Mouse (Mus musculus) heart, embryonic 14.5 days (tissue): ENCODE results near the gene Lamc1. TPM values are rescaled to one million over a fixed set of nuclear protein-coding genes. Genes with fewer than 3 reads are reported as not detected.

ENCODE experiments used
- ATAC-seq: fragments of 200-750 bp; cut with Nextera tagmentation; 2 replicates; pipeline ENCODE4 v1.8.0; 2017; ENCODE audit warnings: low read depth, moderate TSS enrichment; ENCODE audit not compliant: insufficient number of reproducible peaks, insufficient read depth, low FRiP score
- H3K27ac ChIP-seq, 2 experiments: fragments of 200-500 bp in 1 of 2; fragments of 300-500 bp in 1 of 2; sonication (generic) in 1 of 2; replicated peaks in 1 of 2; 2 replicates each; pipeline ENCODE4 v1.5.1; 2012 to 2014; ENCODE audit warnings: low read depth in 2 of 2, low read length in 2 of 2, control low read depth in 1 of 2, mild to moderate bottlenecking in 1 of 2, mixed read lengths in 1 of 2; ENCODE audit not compliant: control insufficient read depth in 1 of 2, insufficient read depth in 1 of 2
- H3K27me3 ChIP-seq: fragments of 300-500 bp; sonication (generic); 2 replicates; pipeline ENCODE4 v1.6.1; 2014; ENCODE audit warnings: mild to moderate bottlenecking, low read length, control low read depth; ENCODE audit not compliant: control insufficient read depth, insufficient read depth
- H3K36me3 ChIP-seq: fragments of 300-500 bp; sonication (generic); 2 replicates; pipeline ENCODE4 v1.6.1; 2014; ENCODE audit warnings: mild to moderate bottlenecking, control low read depth, low read length, mixed read lengths; ENCODE audit not compliant: control insufficient read depth, insufficient read depth
- H3K4me1 ChIP-seq, 2 experiments: fragments of 200-500 bp in 1 of 2; fragments of 300-500 bp in 1 of 2; sonication (generic) in 1 of 2; 2 replicates each; pipeline ENCODE4 v1.6.1; 2012 to 2014; ENCODE audit warnings: low read length in 2 of 2, control low read depth in 1 of 2, mixed read lengths in 1 of 2; ENCODE audit not compliant: control insufficient read depth in 2 of 2, insufficient read depth in 2 of 2
- H3K4me2 ChIP-seq: fragments of 300-500 bp; sonication (generic); 2 replicates; pipeline ENCODE4 v1.6.1; 2014; ENCODE audit warnings: mild to moderate bottlenecking, low read length
- H3K4me3 ChIP-seq, 2 experiments: fragments of 200-500 bp in 1 of 2; fragments of 300-500 bp in 1 of 2; sonication (generic) in 1 of 2; 2 replicates each; pipeline ENCODE4 v1.5.1; 2012 to 2014; ENCODE audit warnings: low read length in 2 of 2, mild to moderate bottlenecking in 2 of 2, control low read depth in 1 of 2, low read depth in 1 of 2, moderate library complexity in 1 of 2; ENCODE audit not compliant: control insufficient read depth in 1 of 2, insufficient read depth in 1 of 2
- H3K9ac ChIP-seq: fragments of 300-500 bp; sonication (generic); 2 replicates; pipeline ENCODE4 v1.6.1; 2014; ENCODE audit warnings: mild to moderate bottlenecking, low read length
- H3K9me3 ChIP-seq: fragments of 300-500 bp; sonication (generic); 2 replicates; pipeline ENCODE4 v1.6.1; 2016; ENCODE audit warnings: low read length, control low read depth; ENCODE audit not compliant: control insufficient read depth
- WGBS: fragments of 180-500 bp; shearing (Covaris S2); extraction: QIAGEN DNeasy Blood & Tissue Kit; methylation state at CpG from one replicate; pipeline ENCODE4 v1.1.7; 2014; 5-methylcytosine and 5-hydroxymethylcytosine counted together
- polyA plus RNA-seq: library from polyadenylated mRNA; unstranded; fragments of >200 nt; fragmentation: Nextera tagmentation; extraction: Ambion mirVana; gene quantifications from 2 replicates; pipeline ENCODE4 v1.2.1, GENCODE M21; 2014

Gene Lamc1
- polyA plus RNA-seq, 1 experiment from 2014 or later, result 133 TPM

- under 1% methylated on average over 42 of the region's 42 CpGs for WGBS
- Histone ChIP-seq H3K27ac (peak overlapping the region; percentile 87 to 97), H3K36me3 (peaks cover 12% of the 10 kb centered on the region), H3K9me3 (no peaks in the 10 kb centered on the region), H3K9ac (peak overlapping the region; percentile 99), H3K4me3 (peak overlapping the region; percentile 56 to 99), H3K4me1 (peaks cover 9 to 31% of the 10 kb centered on the region in 2 experiments), H3K27me3 (no peaks in the 10 kb centered on the region), H3K4me2 (peak overlapping the region; percentile 78)
- ATAC-seq, result peak; percentile 17
Measured at GRCm38 (mm10) chr1:153331796-153332443, 666 bp downstream of the Lamc1 start.

GRCm38 (mm10) chr1:153331206-153331605 lies 1.4 kb downstream of the Lamc1 start:
- peaks cover 17% of the 10 kb centered on the region for H3K36me3 ChIP-seq
- no peak for ATAC-seq
- WGBS, result under 1% methylated on average over 4 of the region's 4 CpGs
- H3K9me3 ChIP-seq, result no peaks in the 10 kb centered on the region
- peak overlapping the region; percentile 99 for H3K9ac ChIP-seq
- no peaks in the 10 kb centered on the region for H3K27me3 ChIP-seq
- H3K4me3 ChIP-seq, result peak overlapping the region; percentile 56 to 99
- H3K4me1 ChIP-seq, result peaks cover 12 to 38% of the 10 kb centered on the region in 2 experiments
- H3K27ac ChIP-seq, result peak overlapping the region; percentile 87 to 97; a peak in 3 of 4 replicates
- peak overlapping the region; percentile 78 for H3K4me2 ChIP-seq

DNA sequence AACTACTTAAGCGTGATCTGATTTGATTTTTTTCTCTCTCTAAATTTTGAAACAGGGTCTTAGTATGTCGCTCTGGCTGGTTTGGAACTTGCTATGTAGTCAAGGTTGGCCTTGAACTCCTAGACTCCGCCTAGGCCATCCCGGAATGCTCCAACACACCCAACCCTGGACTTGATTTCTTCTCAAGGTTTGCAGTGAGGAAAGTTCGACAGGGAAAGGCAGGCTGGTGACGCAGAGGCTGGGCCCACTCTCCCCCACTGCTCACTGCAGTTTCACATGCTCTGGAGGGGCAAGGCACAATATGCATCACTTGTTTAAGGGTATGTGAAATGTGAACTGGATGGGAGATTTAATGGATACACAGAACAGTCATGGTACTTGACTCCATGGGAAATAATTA lies 3.3 kb downstream of the Lamc1 start:
- Histone ChIP-seq H3K9ac (peak overlapping the region; percentile 99), H3K27me3 (no peaks in the 10 kb centered on the region), H3K9me3 (no peaks in the 10 kb centered on the region), H3K4me2 (peak overlapping the region; percentile 78), H3K4me3 (peak overlapping the region in 1 of 2 experiments; percentile 99; a peak in 1 of 4 replicates), H3K27ac (no peak overlapping the region), H3K4me1 (peaks cover 21 to 49% of the 10 kb centered on the region in 2 experiments), H3K36me3 (peaks cover 26% of the 10 kb centered on the region)
- no peak for ATAC-seq
- 75% methylated on average over 6 of the region's 6 CpGs for WGBS

- H3K27me3 ChIP-seq, result no peaks in the 10 kb centered on the region
- no peak overlapping the region for H3K4me3 ChIP-seq
- H3K36me3 ChIP-seq, result peaks cover 27% of the 10 kb centered on the region
- no peak overlapping the region for H3K4me2 ChIP-seq
- no peaks in the 10 kb centered on the region for H3K9me3 ChIP-seq
- no peak for ATAC-seq
- 82% methylated on average over 4 of the region's 4 CpGs for WGBS
- no peak overlapping the region for H3K27ac ChIP-seq
- H3K9ac ChIP-seq, result no peak overlapping the region
- H3K4me1 ChIP-seq, result peaks cover 28 to 62% of the 10 kb centered on the region in 2 experiments
Measured at GRCm38 (mm10) chr1:153327063-153327462, 5.5 kb downstream of the Lamc1 start.

- Histone ChIP-seq H3K4me3 (no peak overlapping the region), H3K4me2 (peak overlapping the region; percentile 10), H3K36me3 (peaks cover 27% of the 10 kb centered on the region), H3K27me3 (no peaks in the 10 kb centered on the region), H3K4me1 (peaks cover 33 to 70% of the 10 kb centered on the region in 2 experiments), H3K27ac (peak overlapping the region; percentile 70 to 72), H3K9ac (no peak overlapping the region), H3K9me3 (no peaks in the 10 kb centered on the region)
- no peak for ATAC-seq
- 34% methylated on average over 7 of the region's 7 CpGs for WGBS
Measured at GRCm38 (mm10) chr1:153326226-153326625, 6.4 kb downstream of the Lamc1 start.

- peaks cover 42 to 80% of the 10 kb centered on the region in 2 experiments for H3K4me1 ChIP-seq
Measured at GRCm38 (mm10) chr1:153321404-153321803, 11.2 kb downstream of the Lamc1 start.

DNA sequence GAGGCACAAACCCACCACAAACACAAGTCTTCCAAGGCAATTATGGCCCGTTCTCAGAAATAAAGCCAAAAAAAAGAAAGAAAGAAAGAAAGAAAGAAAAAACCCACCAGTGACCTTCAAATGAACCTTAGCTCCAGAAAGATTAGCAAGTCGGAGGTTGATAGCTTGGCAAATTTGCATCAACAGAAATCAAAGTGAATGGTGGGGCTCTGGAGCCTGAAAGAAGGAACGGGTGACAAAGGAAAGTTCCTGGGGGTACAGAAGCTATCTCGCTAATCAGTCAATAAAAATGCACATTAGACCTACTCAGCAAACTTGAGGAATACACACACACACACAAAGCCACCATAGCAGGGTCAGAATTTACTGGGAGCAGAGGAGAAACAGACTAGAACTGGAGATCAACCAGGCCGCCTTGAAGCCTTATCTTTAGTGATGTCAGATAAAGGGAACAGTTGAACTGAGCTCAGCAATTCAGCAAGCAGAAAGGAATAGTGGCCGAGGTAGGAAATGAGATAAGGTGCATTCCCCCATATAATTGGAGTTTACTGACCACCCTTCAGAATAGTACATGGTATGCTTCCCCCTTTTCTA lies 11.9 kb downstream of the Lamc1 start:
- no peak for ATAC-seq
- Histone ChIP-seq H3K4me1 (peaks cover 34 to 73% of the 10 kb centered on the region in 2 experiments), H3K27me3 (no peaks in the 10 kb centered on the region), H3K9ac (peak overlapping the region; percentile 45), H3K9me3 (no peaks in the 10 kb centered on the region), H3K4me2 (peak overlapping the region; percentile 48), H3K36me3 (0 out of 2 replicates have a peak, but pooled peaks cover 4% of the 10 kb centered on the region), H3K4me3 (no peak overlapping the region), H3K27ac (peak overlapping the region; percentile 72 to 85)
- 15% methylated on average over 6 of the region's 6 CpGs for WGBS

More at GRCm38 (mm10) chr1:153321404-153321803, 11.2 kb downstream of the Lamc1 start:
- H3K4me3 ChIP-seq, result no peak overlapping the region
- peak overlapping the region; percentile 53 to 85; a peak in 3 of 4 replicates for H3K27ac ChIP-seq
- H3K4me2 ChIP-seq, result peak overlapping the region; percentile 48
- peaks cover 12% of the 10 kb centered on the region for H3K36me3 ChIP-seq
- 43% methylated on average over 12 of the region's 12 CpGs for WGBS
- no peaks in the 10 kb centered on the region for H3K9me3 ChIP-seq
- ATAC-seq, result no peak
- H3K27me3 ChIP-seq, result no peaks in the 10 kb centered on the region
- peak overlapping the region; percentile 38 for H3K9ac ChIP-seq
